Mouse (Mus musculus): Measurements from ENCODE around the gene Nrp2. TPM values are rescaled to one million over a fixed set of nuclear protein-coding genes. Genes with fewer than 3 reads are reported as not detected.

Gene Nrp2
- polyA plus RNA-seq, 1 experiment = 17.1 TPM

DNA sequence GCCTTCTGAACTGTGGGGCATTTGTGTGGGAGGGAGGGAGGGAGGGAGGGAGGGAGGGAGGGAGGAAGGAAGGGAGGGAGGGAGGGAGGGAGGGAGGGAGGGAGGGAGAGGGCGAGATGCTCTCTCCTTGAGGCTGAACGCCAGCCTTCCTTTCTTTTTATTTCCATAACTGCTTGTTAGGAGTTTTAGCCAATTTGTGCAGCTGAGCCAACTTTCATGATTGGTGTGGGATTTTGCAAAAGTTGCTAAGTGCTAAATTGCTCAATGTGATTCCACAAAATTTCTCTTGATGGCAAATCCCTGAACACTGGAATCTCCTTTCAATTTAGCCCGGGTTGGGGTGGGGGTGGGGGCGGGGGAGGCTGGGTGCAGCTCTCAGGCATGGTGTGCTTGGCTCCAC is 96.3 kb downstream of the Nrp2 start:
- H3K27ac ChIP-seq (ENCODE audit: insufficient read depth, low read depth, low read length) = no peak overlapping the region
- H3K36me3 ChIP-seq (ENCODE audit: control insufficient read depth, insufficient read depth, low read length) = no peaks in the 10 kb centered on the region
- no peak for DNase-seq
- no peak for TF ChIP-seq CTCF (conservative IDR thresholded peaks at IDR 0.05; ENCODE audit: insufficient read depth, insufficient read length, low read depth, low read length)
- TF ChIP-seq POLR2A (IDR thresholded peaks at IDR 0.05; ENCODE audit: low read depth, low read length) = no peak
- no peak overlapping the region for H3K4me3 ChIP-seq (ENCODE audit: insufficient read depth, low read depth, low read length)
- no peaks in the 10 kb centered on the region for H3K27me3 ChIP-seq (replicated peaks; ENCODE audit: control insufficient read depth, insufficient read depth, low read length)
- H3K4me1 ChIP-seq (ENCODE audit: control insufficient read depth, insufficient read depth, low read length) = no peaks in the 10 kb centered on the region
- 65% methylated on average over 4 of the region's 4 CpGs for WGBS

DNA sequence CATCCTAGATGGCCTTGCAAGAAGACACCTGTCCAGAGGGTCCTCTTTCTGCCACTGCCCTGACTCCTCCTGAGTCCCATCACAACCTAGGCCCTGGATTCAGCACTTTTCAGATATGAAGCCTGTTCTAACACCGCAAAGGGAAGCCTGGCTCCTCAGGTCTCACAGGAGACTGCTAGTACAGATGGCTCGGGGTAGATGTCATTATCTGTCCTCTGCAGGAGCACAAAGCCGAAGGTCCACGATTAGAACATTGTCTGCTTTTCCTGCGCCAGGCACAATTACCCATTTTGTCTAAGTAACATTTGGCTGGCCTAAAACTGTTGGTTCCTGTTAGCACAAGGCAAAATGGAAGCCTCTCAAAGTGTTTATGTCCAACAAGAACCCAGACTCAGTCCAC is 97.3 kb downstream of the Nrp2 start:
- WGBS = 93% methylated on average over 5 of the region's 5 CpGs
- no peak for TF ChIP-seq POLR2A (IDR thresholded peaks at IDR 0.05; ENCODE audit: low read depth, low read length)
- no peak for TF ChIP-seq CTCF (conservative IDR thresholded peaks at IDR 0.05; ENCODE audit: insufficient read depth, insufficient read length, low read depth, low read length)
- no peak for DNase-seq
- no peak overlapping the region for H3K27ac ChIP-seq (ENCODE audit: insufficient read depth, low read depth, low read length)
- H3K36me3 ChIP-seq (ENCODE audit: control insufficient read depth, insufficient read depth, low read length) = no peaks in the 10 kb centered on the region
- H3K4me1 ChIP-seq (ENCODE audit: control insufficient read depth, insufficient read depth, low read length) = no peaks in the 10 kb centered on the region
- H3K4me3 ChIP-seq (ENCODE audit: insufficient read depth, low read depth, low read length) = no peak overlapping the region
- H3K27me3 ChIP-seq (replicated peaks; ENCODE audit: control insufficient read depth, insufficient read depth, low read length) = no peaks in the 10 kb centered on the region

- Histone ChIP-seq H3K4me3 (ENCODE audit: insufficient read depth, low read depth, low read length) (no peak overlapping the region), H3K36me3 (ENCODE audit: control insufficient read depth, insufficient read depth, low read length) (no peaks in the 10 kb centered on the region), H3K27me3 (replicated peaks; ENCODE audit: control insufficient read depth, insufficient read depth, low read length) (no peaks in the 10 kb centered on the region), H3K27ac (ENCODE audit: insufficient read depth, low read depth, low read length) (no peak overlapping the region), H3K4me1 (ENCODE audit: control insufficient read depth, insufficient read depth, low read length) (no peaks in the 10 kb centered on the region)
- TF ChIP-seq POLR2A (IDR thresholded peaks at IDR 0.05; ENCODE audit: low read depth, low read length) (no peak), CTCF (conservative IDR thresholded peaks at IDR 0.05; ENCODE audit: insufficient read depth, insufficient read length, low read depth, low read length) (no peak)
- 56% methylated on average over 4 of the region's 4 CpGs for WGBS
- no peak for DNase-seq
Observed at GRCm38 (mm10) chr1:62801429-62801828, 98.3 kb downstream of the Nrp2 start.

DNA sequence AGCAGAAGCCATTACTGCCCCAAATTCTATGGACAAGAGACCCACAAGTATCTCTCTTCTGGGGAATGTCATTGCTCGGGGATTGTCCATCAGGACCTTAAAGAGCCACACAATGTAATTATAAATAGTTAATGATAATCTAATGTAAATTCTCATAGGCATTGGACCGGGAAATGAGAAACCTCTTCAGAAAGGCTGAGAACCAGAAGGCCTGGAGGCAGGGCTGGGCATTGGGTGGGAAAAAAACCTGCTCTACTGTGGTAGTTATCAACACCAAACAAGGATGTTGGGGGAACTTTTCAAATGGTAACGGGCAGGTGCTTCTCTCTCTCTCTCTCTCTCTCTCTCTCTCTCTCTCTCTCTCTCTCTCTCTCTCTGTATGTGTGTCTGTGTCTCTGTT is 98.8 kb downstream of the Nrp2 start:
- Histone ChIP-seq H3K27me3 (replicated peaks; ENCODE audit: control insufficient read depth, insufficient read depth, low read length) (no peaks in the 10 kb centered on the region), H3K36me3 (ENCODE audit: control insufficient read depth, insufficient read depth, low read length) (no peaks in the 10 kb centered on the region), H3K4me3 (ENCODE audit: insufficient read depth, low read depth, low read length) (no peak overlapping the region), H3K4me1 (ENCODE audit: control insufficient read depth, insufficient read depth, low read length) (no peaks in the 10 kb centered on the region), H3K27ac (ENCODE audit: insufficient read depth, low read depth, low read length) (no peak overlapping the region)
- WGBS = 48% methylated on average over 3 of the region's 3 CpGs
- TF ChIP-seq CTCF (conservative IDR thresholded peaks at IDR 0.05; ENCODE audit: insufficient read depth, insufficient read length, low read depth, low read length) (no peak), POLR2A (IDR thresholded peaks at IDR 0.05; ENCODE audit: low read depth, low read length) (no peak)
- DNase-seq = no peak

GRCm38 (mm10) chr1:62803544-62803943 is 100.5 kb downstream of the Nrp2 start:
- no peak for TF ChIP-seq POLR2A (IDR thresholded peaks at IDR 0.05; ENCODE audit: low read depth, low read length)
- no peak for TF ChIP-seq CTCF (conservative IDR thresholded peaks at IDR 0.05; ENCODE audit: insufficient read depth, insufficient read length, low read depth, low read length)
- 88% methylated on average over 1 of the region's 1 CpGs for WGBS

DNA sequence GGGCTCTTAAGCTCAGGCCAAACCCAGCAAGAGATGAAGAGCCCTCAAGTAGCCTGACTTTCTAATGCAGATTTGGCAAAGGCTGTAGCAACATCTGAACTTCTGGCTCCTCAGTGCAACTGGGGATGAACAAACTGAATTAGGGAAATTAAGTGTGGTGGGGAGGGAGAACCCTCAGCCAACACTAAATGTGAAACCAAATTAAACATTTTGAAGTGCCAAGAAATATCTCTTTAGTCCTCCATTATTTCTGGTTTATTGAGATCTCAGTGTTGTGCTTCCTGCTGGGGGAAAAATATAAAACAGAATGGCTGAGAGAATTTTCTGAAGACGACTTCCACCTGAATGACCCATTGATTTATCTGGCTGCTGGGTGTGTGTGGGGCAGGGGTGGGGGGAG is 102.9 kb downstream of the Nrp2 start:
- no peak overlapping the region for H3K27ac ChIP-seq (ENCODE audit: insufficient read depth, low read depth, low read length)
- H3K4me3 ChIP-seq (ENCODE audit: insufficient read depth, low read depth, low read length) = no peak overlapping the region
- H3K4me1 ChIP-seq (ENCODE audit: control insufficient read depth, insufficient read depth, low read length) = no peaks in the 10 kb centered on the region
- no peaks in the 10 kb centered on the region for H3K27me3 ChIP-seq (replicated peaks; ENCODE audit: control insufficient read depth, insufficient read depth, low read length)
- 36% methylated on average over 1 of the region's 1 CpGs for WGBS
- no peak for TF ChIP-seq CTCF (conservative IDR thresholded peaks at IDR 0.05; ENCODE audit: insufficient read depth, insufficient read length, low read depth, low read length)
- TF ChIP-seq POLR2A (IDR thresholded peaks at IDR 0.05; ENCODE audit: low read depth, low read length) = no peak
- no peak for DNase-seq
- no peaks in the 10 kb centered on the region for H3K36me3 ChIP-seq (ENCODE audit: control insufficient read depth, insufficient read depth, low read length)

More at GRCm38 (mm10) chr1:62803544-62803943, 100.5 kb downstream of the Nrp2 start:
- Histone ChIP-seq H3K27me3 (replicated peaks; ENCODE audit: control insufficient read depth, insufficient read depth, low read length) (no peaks in the 10 kb centered on the region), H3K27ac (ENCODE audit: insufficient read depth, low read depth, low read length) (no peak overlapping the region), H3K4me3 (ENCODE audit: insufficient read depth, low read depth, low read length) (no peak overlapping the region), H3K36me3 (ENCODE audit: control insufficient read depth, insufficient read depth, low read length) (no peaks in the 10 kb centered on the region), H3K4me1 (ENCODE audit: control insufficient read depth, insufficient read depth, low read length) (no peaks in the 10 kb centered on the region)
- no peak for DNase-seq

GRCm38 (mm10) chr1:62808395-62808794 is 105.3 kb downstream of the Nrp2 start:
- TF ChIP-seq POLR2A (IDR thresholded peaks at IDR 0.05; ENCODE audit: low read depth, low read length) (no peak), CTCF (conservative IDR thresholded peaks at IDR 0.05; ENCODE audit: insufficient read depth, insufficient read length, low read depth, low read length) (no peak)
- Histone ChIP-seq H3K27me3 (replicated peaks; ENCODE audit: control insufficient read depth, insufficient read depth, low read length) (no peaks in the 10 kb centered on the region), H3K27ac (ENCODE audit: insufficient read depth, low read depth, low read length) (no peak overlapping the region), H3K36me3 (ENCODE audit: control insufficient read depth, insufficient read depth, low read length) (no peaks in the 10 kb centered on the region), H3K4me1 (ENCODE audit: control insufficient read depth, insufficient read depth, low read length) (no peaks in the 10 kb centered on the region), H3K4me3 (ENCODE audit: insufficient read depth, low read depth, low read length) (no peak overlapping the region)
- no peak for DNase-seq
- WGBS = 95% methylated on average over 4 of the region's 4 CpGs

Data from kidney, adult 2 months (tissue).